Mouse (Mus musculus): ENCODE measurements around the gene Pilrb2.
"Not testable (repeated sequence)": the region's sequence is repeated elsewhere in the genome, so short reads cannot be mapped to it uniquely, and the experiment has no call there.

Gene Pilrb2

DNA sequence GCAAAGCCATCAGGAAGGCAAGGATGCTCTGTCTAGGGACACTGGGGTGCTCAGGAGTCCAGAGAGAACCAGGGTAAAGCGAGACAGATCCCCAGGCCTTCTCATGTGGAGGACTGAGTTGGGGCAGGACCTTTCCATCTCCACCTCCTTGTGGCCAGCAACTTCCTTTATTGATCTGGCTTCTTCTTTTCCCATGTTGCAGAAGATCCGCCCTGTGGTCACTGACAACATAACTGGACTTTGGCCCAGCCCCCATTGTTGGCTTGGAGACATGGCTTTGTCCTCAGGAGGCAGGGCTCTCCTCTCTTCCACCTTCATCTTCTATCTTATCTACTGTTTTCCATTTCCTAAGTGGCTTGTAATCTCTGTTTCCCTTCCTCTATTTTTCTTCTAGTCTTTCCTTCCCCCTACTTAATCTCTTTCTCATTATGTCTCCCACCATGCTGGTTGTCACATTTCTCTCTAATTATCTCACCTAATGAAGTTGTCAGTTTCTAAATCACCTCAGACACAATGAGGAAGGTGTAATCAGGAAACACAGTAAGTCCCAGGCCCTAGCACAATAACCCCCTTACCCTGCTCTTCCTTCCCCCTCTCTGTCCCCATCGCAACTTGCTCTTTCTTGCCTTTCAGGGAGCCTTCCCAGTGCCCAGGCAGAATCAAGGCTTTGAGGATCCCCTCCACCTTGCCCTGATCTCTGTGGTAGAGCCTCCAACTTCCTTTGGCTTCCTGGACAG, at the start of gene Pilrb2:
TSS of gene Pilrb2 (minus strand) at position 172 of the 737 bp plus-strand sequence.
- not testable (repeated sequence) for ATAC-seq (ENCODE audit: low TSS enrichment)

DNA sequence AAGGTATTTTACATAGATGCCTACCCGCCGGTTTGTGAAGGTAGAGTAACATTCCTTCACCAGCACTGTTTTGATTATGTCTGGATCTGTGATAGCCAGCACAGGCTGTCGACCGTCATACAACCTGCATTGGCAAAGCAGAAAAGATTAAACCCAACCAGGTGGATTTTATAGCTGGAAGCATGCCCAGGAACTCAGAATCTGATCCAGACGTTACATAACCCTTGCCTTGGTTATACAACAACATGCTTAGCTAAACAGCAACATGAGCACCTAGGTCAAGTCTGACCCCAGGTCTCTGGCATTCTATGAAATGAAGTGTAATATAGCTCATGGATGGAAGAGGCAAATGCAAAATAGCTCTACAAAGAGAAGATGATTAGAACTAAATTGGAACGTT, 43.9 kb upstream of the Pilrb2 start:
- ATAC-seq (ENCODE audit: low TSS enrichment) = no peak

DNA sequence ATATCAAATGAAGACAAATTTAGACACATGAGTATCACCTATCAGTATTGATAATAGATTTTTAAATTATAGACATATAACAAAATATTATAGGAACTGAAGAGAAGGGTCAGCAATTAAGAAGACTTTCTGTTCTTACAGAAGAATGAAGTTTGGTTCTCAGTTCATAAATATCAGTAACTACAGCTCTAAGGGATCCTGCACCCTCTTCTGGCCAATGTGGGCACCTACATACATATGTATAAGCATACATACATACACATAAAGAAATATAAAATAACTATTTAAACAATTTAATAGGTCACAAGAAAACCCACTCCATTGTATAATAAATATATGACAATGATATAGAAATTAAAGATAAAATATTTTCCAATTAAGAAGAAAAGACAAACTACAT, 42.9 kb upstream of the Pilrb2 start:
- ATAC-seq (ENCODE audit: low TSS enrichment) = no peak

DNA sequence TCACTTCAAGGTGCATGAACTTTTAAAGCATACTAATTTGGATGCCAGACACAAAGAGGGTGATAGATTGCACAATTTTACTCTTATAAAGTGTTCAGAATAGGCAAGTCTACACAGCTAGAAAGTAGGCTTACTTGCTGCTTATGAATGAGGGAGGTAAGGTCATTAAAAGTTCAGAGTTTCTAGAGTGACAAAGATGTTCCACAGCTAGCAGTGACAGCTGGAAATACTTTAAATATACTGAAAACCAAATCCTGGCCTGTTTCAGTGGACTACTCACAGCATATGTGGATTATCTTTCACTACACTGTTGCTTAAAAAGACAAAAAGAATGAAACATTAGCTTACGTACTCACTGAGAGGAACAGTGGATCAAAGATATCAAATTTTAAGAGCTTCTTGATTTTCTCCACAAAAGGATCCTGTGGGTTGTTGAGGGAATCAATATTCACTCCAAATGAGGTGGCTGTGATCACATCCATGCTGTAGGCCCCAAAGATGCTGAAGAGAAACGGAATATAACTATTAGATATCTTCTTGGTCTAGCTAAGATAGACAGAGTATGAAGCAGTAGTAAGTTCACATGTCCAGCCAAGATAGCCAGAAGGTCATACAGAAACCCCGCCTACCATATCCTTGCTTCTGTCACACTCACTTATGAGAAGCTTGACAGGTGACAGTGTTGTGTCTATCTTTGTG, 38.1 kb upstream of the Pilrb2 start:
- ATAC-seq (ENCODE audit: low TSS enrichment) = no peak

GRCm38 (mm10) chr5:137897812-137898211, 26.2 kb upstream of the Pilrb2 start:
- ATAC-seq (ENCODE audit: low TSS enrichment) = no peak

DNA sequence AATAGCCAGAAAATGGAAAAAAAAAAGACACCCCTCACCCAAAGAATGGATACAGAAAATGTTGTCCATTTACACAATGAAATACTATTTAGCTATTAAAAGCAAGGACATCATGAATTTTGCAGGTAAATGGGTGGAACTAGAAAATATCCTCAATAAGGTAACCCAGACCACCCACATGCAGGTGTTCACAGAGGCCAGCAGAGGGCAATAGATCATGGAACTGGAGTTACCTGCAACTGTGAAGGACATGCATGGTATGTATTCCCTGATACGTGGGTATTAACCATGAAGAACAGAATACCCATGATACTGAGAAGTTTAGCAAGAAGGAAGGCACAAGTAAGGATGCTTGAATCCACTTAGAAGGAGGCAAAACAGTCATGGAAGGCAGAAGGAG, 21.3 kb upstream of the Pilrb2 start:
- ATAC-seq (ENCODE audit: low TSS enrichment) = no peak

DNA sequence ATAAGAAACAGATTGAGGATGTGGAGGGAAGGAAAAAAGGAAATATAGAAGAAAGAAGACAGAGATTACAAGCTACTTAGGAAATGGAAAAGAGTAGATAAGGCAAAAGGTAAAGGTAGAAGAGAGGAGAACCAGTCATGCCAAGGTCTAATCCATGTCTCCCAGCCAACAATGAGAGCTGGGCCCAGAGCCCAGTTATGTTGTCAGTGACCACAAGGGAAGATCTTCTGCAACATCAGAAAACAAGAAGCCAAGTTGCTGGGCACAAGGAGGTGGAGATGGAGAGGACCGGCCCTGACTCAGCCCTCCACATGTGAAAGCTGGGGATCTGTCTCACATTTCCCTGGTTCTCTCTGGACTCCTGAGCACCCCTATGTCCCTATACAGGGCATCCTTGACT, 16.1 kb upstream of the Pilrb2 start:
- ATAC-seq (ENCODE audit: low TSS enrichment) = no peak

DNA sequence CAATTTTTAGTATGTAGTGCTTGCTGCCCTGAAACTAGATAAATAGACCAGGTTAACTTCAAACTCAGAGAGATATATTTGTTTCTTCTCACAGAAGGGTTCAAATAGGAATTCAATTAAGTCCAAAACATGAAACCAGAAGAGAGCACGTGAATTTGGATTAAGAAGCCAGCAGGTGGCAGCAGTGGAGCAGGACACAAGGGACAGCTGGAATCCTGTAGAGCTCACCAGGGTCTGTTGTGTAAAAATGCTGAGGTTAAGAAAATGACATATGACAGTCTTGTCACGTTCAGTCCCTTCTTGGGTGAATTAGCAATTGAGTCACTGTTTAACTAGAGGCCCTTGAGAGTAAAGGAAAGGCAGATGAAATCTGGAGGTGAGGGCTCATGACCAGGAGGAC, 14.3 kb upstream of the Pilrb2 start:
- no peak for ATAC-seq (ENCODE audit: low TSS enrichment)

- ATAC-seq (ENCODE audit: low TSS enrichment) = no peak
Observed at GRCm38 (mm10) chr5:137883345-137883744, 11.7 kb upstream of the Pilrb2 start.

DNA sequence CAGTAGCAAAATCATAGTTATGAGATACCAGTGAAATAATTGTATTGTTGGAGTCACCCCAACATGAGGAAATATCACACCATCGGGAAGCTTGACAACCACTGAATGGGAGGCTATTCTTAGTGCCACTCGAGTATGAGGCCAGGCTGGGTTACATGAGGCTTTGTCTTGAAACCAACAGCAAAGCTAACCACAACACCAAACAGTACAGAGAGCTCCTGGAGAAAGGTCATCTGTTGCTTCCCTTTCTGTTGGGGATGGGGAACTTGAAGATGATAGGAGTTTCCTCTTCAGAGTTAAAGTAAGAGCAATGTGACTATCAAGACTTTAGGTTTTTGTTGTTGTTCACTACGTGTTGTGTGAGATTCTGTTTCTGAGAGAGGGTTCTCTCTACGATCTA, 11.3 kb upstream of the Pilrb2 start:
- no peak for ATAC-seq (ENCODE audit: low TSS enrichment)

DNA sequence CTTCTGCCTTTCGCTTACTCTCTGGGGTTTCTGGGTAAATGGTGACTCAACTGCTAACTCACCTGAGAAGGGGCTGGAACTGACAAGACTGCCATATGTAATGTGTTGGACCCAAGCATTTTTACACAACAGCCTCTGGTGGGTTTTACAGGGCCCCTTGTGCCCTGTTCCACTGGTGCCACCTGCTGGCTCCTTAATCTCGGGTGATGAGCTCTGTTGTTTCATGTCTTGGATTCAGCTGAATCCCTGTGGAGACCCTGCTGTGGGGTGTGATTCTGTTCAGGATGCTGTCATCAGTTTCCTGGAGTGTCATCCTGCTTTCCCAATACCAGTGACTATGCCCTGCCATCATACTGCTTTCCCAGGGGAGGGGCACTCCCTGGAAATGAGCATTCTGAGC, 6.2 kb upstream of the Pilrb2 start:
- no peak for ATAC-seq (ENCODE audit: low TSS enrichment)

DNA sequence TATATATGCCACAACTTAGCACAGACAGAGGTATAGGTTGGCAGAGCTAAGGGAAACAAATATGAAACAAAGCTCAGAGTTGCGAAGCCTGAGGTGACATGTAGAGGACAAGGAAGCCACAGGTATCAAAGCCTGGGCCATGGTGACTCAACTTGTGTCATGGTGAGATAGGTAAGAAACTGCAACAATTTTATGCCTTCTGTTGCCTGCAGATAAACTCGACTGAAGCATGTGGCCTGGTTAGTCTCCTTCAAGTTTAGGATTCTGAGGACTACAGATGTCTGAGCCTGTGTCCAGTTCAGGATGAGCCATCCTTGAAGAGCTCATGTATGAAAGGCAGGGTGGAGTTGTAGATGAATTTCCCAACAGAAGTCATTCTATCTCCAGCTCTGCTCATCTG, 3.4 kb upstream of the Pilrb2 start:
- no peak for ATAC-seq (ENCODE audit: low TSS enrichment)

DNA sequence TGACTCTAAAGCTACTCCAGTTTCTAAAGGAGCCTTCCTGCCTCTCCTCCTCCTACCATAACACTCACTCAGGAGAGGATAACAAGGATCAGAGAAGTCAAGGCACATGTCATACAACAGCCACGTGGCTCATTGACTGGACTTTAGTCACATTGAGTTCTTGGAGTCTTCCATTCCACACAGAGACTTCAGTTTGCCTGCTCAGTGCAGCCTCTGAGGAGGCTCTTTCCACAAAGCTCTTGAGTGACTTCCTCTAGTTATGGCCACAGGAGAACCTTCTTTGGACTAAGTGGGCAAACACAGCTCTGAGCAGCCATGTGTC, 727 bp upstream of the Pilrb2 start:
- not testable (repeated sequence) for ATAC-seq (ENCODE audit: low TSS enrichment)

GRCm38 (mm10) chr5:137868600-137868999, 3.0 kb downstream of the Pilrb2 start:
- ATAC-seq (ENCODE audit: low TSS enrichment) = not testable (repeated sequence)

DNA sequence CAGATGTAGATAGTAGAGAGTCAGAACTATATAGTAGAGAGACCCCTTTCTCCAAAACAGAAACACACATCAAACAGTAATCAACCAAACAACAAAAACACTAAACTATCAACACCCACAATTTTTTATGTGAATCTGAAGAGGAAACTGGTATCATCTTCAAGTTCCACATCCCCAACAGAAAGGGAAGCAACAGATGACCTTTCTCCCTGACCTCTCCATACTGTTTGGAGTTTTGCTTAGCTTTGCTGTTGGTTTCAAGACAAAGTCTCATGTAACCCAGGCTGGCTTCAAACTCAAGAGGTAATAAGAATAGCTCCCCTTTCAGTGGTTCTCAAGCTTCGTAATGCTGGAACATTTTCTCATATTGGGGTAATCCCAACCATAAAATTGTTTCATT, 7.6 kb downstream of the Pilrb2 start:
- not testable (repeated sequence) for ATAC-seq (ENCODE audit: low TSS enrichment)

DNA sequence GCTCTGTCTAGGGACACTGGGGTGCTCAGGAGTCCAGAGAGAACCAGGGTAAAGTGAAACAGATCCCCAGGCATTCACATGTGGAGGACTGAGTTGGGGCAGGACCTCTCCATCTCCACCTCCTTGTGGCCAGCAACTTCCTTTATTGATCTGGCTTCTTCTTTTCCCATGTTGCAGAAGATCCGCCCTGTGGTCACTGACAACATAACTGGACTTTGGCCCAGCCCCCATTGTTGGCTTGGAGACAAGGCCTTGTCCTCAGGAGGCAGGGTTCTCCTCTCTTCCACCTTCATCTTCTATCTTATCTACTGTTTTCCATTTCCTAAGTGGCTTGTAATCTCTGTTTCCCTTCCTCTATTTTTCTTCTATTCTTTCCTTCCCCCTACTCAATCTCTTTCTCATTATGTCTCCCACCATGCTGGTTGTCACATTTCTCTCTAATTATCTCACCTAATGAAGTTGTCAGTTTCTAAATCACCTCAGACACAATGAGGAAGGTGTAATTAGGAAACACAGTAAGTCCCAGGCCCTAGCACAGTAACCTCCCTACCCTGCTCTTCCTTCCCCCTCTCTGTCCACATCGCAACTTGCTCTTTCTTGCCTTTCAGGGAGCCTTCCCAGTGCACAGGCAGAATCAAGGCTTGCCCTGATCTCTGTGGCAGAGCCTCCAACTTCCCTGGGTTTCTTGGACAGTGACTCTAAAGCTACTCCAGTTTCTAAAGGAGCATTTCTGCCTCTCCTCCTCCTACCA, 13.5 kb downstream of the Pilrb2 start, which contains the start of gene Pilrb1:
TSS of gene Pilrb1 (minus strand) at position 147 of the 751 bp plus-strand sequence.
- ATAC-seq (ENCODE audit: low TSS enrichment) = not testable (repeated sequence)

- ATAC-seq (ENCODE audit: low TSS enrichment) = not testable (repeated sequence)
Observed at GRCm38 (mm10) chr5:137856870-137857269, 14.7 kb downstream of the Pilrb2 start.

DNA sequence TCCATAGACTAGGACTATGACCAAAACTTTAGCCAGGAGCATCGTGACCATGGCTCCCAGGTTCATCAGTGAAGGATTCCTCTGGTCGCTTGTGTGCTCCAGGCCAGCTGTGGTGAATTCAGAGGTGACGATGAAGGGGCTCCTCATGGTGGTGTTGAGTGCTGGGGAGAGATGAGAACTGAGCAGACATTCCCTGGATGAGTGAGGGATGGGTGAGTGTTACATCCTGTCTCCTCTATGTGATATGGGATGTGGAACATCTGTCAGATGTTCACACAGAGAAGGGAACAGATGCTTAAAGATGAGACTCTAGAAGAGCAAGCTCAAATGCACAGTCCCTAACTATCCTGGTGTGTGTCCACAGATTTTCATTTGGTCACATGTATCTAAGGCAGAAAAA, 16.7 kb downstream of the Pilrb2 start:
- ATAC-seq (ENCODE audit: low TSS enrichment) = not testable (repeated sequence)

DNA sequence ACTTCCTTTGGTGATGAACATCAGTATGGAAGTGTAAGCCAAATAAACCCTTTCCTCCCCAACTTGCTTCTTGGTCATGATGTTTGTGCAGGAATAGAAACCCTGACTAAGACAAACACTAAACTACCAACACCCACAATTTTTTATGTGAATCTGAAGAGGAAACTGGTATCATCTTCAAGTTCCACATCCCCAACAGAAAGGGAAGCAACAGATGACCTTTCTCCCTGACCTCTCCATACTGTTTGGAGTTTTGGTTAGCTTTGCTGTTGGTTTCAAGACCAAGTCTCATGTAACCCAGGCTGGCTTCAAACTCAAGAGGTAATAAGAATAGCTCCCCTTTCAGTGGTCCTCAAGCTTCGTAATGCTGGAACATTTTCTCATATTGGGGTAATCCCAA, 21.3 kb downstream of the Pilrb2 start:
- not testable (repeated sequence) for ATAC-seq (ENCODE audit: low TSS enrichment)

DNA sequence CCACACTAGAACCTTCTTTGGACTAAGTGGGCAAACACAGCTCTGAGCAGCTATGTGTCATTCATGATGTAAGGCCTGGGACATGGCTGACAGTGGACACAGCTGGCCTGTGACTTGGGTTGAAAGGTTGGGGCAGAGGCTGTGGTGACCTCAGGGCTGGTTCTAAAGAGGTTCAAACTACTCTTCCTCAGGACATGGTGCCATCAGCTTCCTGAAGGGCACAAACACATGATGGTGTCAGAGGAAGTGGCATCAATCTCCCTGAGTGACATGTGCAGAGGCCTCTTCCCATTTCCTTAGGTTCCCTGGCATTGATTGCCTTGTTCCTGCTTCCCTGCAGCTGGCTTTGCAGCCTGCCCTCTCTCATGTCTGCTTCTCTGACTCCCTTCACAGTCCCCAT, 34.5 kb downstream of the Pilrb2 start:
- ATAC-seq (ENCODE audit: low TSS enrichment) = not testable (repeated sequence)

DNA sequence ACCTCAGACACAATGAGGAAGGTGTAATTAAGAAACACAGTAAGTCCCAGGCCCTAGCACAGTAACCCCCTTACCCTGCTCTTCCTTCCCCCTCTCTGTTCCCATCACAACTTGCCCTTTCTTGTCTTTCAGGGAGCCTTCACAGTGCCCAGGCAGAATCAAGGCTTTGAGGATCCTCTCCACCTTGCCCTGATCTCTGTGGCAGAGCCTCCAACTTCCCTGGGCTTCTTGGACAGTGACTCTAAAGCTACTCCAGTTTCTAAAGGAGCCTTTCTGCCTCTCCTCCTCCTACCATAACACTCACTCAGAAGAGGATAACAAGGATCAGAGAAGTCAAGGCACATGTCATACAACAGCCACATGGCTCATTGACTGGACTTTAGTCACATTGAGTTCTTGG, 35.0 kb downstream of the Pilrb2 start:
- ATAC-seq (ENCODE audit: low TSS enrichment) = no peak

GRCm38 (mm10) chr5:137835966-137836520, 35.6 kb downstream of the Pilrb2 start, which contains the start of gene Pilra:
Gene Pilra (minus strand): TSS chr5:137836281.
- ATAC-seq (ENCODE audit: low TSS enrichment) = not testable (repeated sequence)
